Mouse (Mus musculus) cerebellum, adult 2 months (tissue): ENCODE measurements around the gene Dnttip1.

Experiments used
- CTCF ChIP-seq: fragments of 200-500 bp; IDR thresholded peaks from 2 replicates; pipeline ENCODE4 v1.5.1; 2011; ENCODE audit warnings: low read depth, mild to moderate bottlenecking, control low read depth, low read length, moderate library complexity, borderline replicate concordance; ENCODE audit not compliant: insufficient read depth
- POLR2A ChIP-seq: fragments of 200-500 bp; IDR thresholded peaks from 2 replicates; pipeline ENCODE4 v1.6.1; 2011; ENCODE audit warnings: low read length, control low read depth, borderline replicate concordance; ENCODE audit not compliant: insufficient read depth

DNA sequence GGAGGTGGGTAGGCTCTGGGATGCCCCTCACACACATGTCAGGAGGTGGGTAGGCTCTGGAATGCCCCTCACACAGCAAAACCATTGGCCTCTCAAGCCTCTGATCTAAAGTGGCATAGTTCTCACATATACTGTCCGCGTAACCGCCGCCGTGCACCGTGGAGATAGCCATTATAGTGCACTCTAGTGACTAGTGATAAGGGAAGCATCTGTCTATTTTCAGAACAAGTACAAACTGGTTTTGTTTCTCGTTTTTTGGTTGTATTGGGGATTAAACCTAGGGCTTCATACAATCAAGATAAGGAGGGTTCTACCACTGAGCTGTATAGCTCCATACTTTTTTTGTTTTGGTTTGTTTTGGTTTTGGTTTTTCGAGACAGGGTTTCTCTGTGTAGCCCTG is 70.0 kb downstream of the Dnttip1 start:
- TF ChIP-seq CTCF (no peak), POLR2A (no peak)
